Mouse (Mus musculus) neural tube, embryonic 11.5 days (tissue): ENCODE measurements at regions not wholly inside any gene's neighbourhood (a gene's known extent, or its start where the extent isn't known, plus 50 kb on each side); places are given as distances from the start of the nearest gene placed in this dataset.

Experiments used
- ATAC-seq: fragments of 200-750 bp; cut with Nextera tagmentation; 2 replicates; pipeline ENCODE4 v1.8.0; 2017; ENCODE audit warnings: moderate number of reproducible peaks, mild to moderate bottlenecking, moderate TSS enrichment, moderate library complexity; ENCODE audit not compliant: insufficient read depth, low FRiP score, low TSS enrichment
- DNase-seq: peaks from one replicate; pipeline ENCODE4 v3.0.0-alpha.2; 2015; ENCODE audit warnings: low spot score
- H3K27ac ChIP-seq: fragments of 300-500 bp; sonication (generic); 2 replicates; pipeline ENCODE4 v1.5.1; 2014; ENCODE audit warnings: low read depth, mild to moderate bottlenecking, low read length
- H3K27me3 ChIP-seq: fragments of 300-500 bp; sonication (generic); 2 replicates; pipeline ENCODE4 v1.6.1; 2014; ENCODE audit warnings: mild to moderate bottlenecking, low read length, mixed read lengths; ENCODE audit not compliant: control insufficient read depth, insufficient read depth
- H3K36me3 ChIP-seq: fragments of 300-500 bp; sonication (generic); 2 replicates; pipeline ENCODE4 v1.6.1; 2014; ENCODE audit warnings: mild to moderate bottlenecking, low read length, moderate library complexity, mixed read lengths; ENCODE audit not compliant: control insufficient read depth, insufficient read depth
- H3K4me1 ChIP-seq: fragments of 300-500 bp; sonication (generic); 2 replicates; pipeline ENCODE4 v1.6.1; 2014; ENCODE audit warnings: low read length, mixed read lengths; ENCODE audit not compliant: control insufficient read depth, insufficient read depth
- H3K4me2 ChIP-seq: fragments of 300-500 bp; sonication (generic); 2 replicates; pipeline ENCODE4 v1.6.1; 2014; ENCODE audit warnings: low read depth, mild to moderate bottlenecking, moderate library complexity
- H3K4me3 ChIP-seq: fragments of 300-500 bp; sonication (generic); 2 replicates; pipeline ENCODE4 v1.5.1; 2014; ENCODE audit warnings: low read depth, low read length
- H3K9ac ChIP-seq: fragments of 300-500 bp; sonication (generic); 2 replicates; pipeline ENCODE4 v1.6.1; 2014; ENCODE audit warnings: mild to moderate bottlenecking, low read length
- H3K9me3 ChIP-seq: fragments of 300-500 bp; sonication (generic); 2 replicates; pipeline ENCODE4 v1.6.1; 2016; ENCODE audit warnings: low read length; ENCODE audit not compliant: control insufficient read depth
- WGBS: fragments of 180-500 bp; shearing (Covaris S2); extraction: QIAGEN DNeasy Blood & Tissue Kit; methylation state at CpG from one replicate; pipeline ENCODE4 v1.1.7; 2014; 5-methylcytosine and 5-hydroxymethylcytosine counted together

DNA sequence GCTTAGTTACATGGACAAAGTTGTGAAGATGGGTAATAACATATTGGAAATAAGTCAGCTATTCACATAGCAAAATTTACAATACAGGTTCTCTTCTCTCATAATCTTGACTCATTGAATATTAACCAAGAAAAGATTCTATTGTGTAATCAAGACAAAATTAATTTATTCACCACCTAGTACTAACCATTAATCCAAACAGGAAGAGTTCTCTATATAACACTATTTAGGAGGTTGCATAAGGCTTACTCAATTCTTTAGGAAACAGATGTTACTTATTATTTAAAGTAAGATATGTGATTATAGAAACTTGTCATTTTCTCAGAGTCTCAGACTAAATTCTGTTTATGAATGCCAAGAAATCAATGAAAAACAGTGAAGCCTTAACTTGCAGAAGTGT is 600.4 kb upstream of the Tusc1 start:
- Histone ChIP-seq H3K9ac (no peak overlapping the region), H3K27me3 (no peaks in the 10 kb centered on the region), H3K36me3 (no peaks in the 10 kb centered on the region), H3K4me1 (no peaks in the 10 kb centered on the region), H3K4me3 (no peak overlapping the region), H3K4me2 (no peak overlapping the region), H3K9me3 (no peaks in the 10 kb centered on the region), H3K27ac (no peak overlapping the region)
- DNase-seq (no peak), ATAC-seq (no peak)

- no peak for ATAC-seq
- no peak overlapping the region for H3K27ac ChIP-seq
- no peak for DNase-seq
- no peaks in the 10 kb centered on the region for H3K27me3 ChIP-seq
- H3K4me2 ChIP-seq: no peak overlapping the region
- no peaks in the 10 kb centered on the region for H3K4me1 ChIP-seq
- no peaks in the 10 kb centered on the region for H3K9me3 ChIP-seq
- H3K9ac ChIP-seq: no peak overlapping the region
- no peaks in the 10 kb centered on the region for H3K36me3 ChIP-seq
- WGBS: 94% methylated on average over 7 of the region's 7 CpGs
- H3K4me3 ChIP-seq: no peak overlapping the region
Measured at GRCm38 (mm10) chr4:93927117-93927516, 591.8 kb upstream of the Tusc1 start.

DNA sequence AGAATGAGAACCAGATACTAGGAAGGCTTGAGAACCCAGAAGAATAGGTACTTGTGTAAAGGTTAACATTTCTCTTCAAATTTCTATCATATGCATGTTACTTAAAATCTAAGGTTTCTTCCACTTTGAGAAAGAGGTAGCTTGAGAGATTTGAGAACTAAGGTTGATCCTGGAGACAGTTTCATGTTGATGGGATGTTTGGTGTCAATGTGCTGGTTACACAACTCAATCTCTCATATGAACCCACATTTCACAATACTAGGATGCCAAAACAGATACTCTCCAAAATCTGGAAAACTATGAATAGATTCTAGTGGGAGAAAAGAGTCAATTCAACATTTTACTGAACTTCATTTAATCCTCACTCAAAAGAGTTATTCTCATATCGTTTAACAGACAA is 589.1 kb upstream of the Tusc1 start:
- no peak for ATAC-seq
- no peaks in the 10 kb centered on the region for H3K27me3 ChIP-seq
- no peaks in the 10 kb centered on the region for H3K4me1 ChIP-seq
- H3K4me2 ChIP-seq: no peak overlapping the region
- 91% methylated on average over 1 of the region's 1 CpGs for WGBS
- no peak for DNase-seq
- H3K9me3 ChIP-seq: no peaks in the 10 kb centered on the region
- no peak overlapping the region for H3K9ac ChIP-seq
- H3K36me3 ChIP-seq: no peaks in the 10 kb centered on the region
- no peak overlapping the region for H3K4me3 ChIP-seq
- H3K27ac ChIP-seq: no peak overlapping the region

DNA sequence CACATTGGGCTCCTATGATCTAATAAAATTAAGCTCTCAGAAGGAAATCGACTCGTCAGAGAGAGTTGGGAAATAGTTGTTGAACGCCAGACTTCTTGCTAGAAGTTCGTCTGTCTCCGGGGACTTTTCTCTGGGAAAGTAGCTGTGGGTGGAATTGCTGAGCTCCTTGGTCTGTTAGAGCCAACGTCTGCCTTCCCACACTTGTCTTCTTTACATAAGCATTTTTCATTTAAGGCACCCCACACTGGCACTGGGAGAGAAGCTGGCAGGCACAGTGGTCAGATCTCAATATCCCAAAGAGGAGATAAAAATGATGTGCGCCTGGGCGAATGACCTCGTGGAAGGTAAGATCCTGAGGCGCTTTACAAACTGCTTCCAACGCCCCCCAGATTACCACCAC is 551.3 kb upstream of the Tusc1 start:
- Histone ChIP-seq H3K4me1 (no peaks in the 10 kb centered on the region), H3K27ac (no peak overlapping the region), H3K36me3 (no peaks in the 10 kb centered on the region), H3K9me3 (no peaks in the 10 kb centered on the region), H3K4me2 (no peak overlapping the region), H3K27me3 (no peaks in the 10 kb centered on the region), H3K4me3 (no peak overlapping the region), H3K9ac (no peak overlapping the region)
- no peak for ATAC-seq
- 89% methylated on average over 11 of the region's 11 CpGs for WGBS
- DNase-seq: no peak

- no peak for DNase-seq
- H3K9me3 ChIP-seq: no peaks in the 10 kb centered on the region
- no peaks in the 10 kb centered on the region for H3K27me3 ChIP-seq
- 87% methylated on average over 3 of the region's 3 CpGs for WGBS
- H3K36me3 ChIP-seq: no peaks in the 10 kb centered on the region
- H3K27ac ChIP-seq: no peak overlapping the region
- no peak for ATAC-seq
- H3K4me1 ChIP-seq: no peaks in the 10 kb centered on the region
- H3K4me2 ChIP-seq: no peak overlapping the region
- no peak overlapping the region for H3K9ac ChIP-seq
- no peak overlapping the region for H3K4me3 ChIP-seq
Measured at GRCm38 (mm10) chr4:93881318-93881717, 546.0 kb upstream of the Tusc1 start.

DNA sequence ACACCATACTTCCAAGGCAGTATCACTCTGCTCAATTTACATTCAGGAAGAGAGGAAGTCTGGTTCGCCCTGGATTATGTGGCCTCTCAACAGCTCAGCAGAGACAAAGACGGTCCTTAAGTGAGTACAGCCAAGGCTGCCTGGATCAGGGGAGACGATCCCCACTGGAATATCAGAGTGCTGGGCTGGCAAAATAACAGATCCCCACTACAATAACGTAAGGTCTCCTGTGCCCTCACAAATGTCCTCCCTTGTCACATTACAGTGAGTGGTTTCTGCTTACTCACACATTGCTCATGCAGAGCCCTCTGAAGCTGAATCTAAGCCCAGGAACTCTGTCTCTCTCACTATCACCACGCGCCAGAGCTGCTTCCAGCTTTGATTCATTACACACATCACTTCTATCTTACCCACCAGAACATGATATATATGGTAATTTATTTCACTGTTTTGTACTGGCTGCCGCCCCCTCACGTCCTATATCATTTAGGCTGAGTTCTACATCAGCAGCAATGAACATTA is 544.1 kb upstream of the Tusc1 start:
- WGBS: 70% methylated on average over 8 of the region's 8 CpGs
- Histone ChIP-seq H3K4me1 (no peaks in the 10 kb centered on the region), H3K9me3 (no peaks in the 10 kb centered on the region), H3K4me3 (no peak overlapping the region), H3K9ac (no peak overlapping the region), H3K36me3 (no peaks in the 10 kb centered on the region), H3K4me2 (no peak overlapping the region), H3K27me3 (no peaks in the 10 kb centered on the region), H3K27ac (no peak overlapping the region)
- DNase-seq: peak; percentile 23
- peak; percentile 56; the same call in 1 of the 2 replicates for ATAC-seq

DNA sequence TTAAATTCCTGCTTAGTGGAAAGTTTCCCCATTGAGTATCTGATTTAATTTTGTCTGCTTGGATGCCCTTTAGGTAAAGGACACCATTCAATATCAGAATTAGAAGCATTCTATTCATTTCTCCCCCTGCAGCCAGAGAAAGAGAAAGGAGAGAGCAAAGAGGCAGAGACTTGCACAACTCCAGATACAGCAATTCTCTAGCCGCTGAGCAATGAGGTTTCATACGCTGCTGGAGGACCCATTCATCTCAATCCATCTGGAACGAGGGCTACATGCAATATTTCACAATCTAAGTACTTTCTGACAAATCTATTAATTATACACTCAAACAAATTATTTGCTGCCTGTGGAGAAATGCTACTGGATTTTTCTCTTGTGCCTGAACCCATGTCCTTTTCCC is 538.0 kb upstream of the Tusc1 start:
- no peaks in the 10 kb centered on the region for H3K36me3 ChIP-seq
- 0 out of 2 replicates have a peak, but pooled peaks have one; percentile 29 for ATAC-seq
- 49% methylated on average over 3 of the region's 3 CpGs for WGBS

GRCm38 (mm10) chr4:93853451-93853850 is 518.1 kb upstream of the Tusc1 start:
- ATAC-seq: no peak
- 71% methylated on average over 3 of the region's 3 CpGs for WGBS

More for the DNA sequence above, 538.0 kb upstream of the Tusc1 start:
- Histone ChIP-seq H3K4me1 (no peaks in the 10 kb centered on the region), H3K9me3 (no peaks in the 10 kb centered on the region), H3K27ac (no peak overlapping the region), H3K9ac (no peak overlapping the region), H3K27me3 (no peaks in the 10 kb centered on the region), H3K4me2 (no peak overlapping the region), H3K4me3 (no peak overlapping the region)
- no peak for DNase-seq

DNA sequence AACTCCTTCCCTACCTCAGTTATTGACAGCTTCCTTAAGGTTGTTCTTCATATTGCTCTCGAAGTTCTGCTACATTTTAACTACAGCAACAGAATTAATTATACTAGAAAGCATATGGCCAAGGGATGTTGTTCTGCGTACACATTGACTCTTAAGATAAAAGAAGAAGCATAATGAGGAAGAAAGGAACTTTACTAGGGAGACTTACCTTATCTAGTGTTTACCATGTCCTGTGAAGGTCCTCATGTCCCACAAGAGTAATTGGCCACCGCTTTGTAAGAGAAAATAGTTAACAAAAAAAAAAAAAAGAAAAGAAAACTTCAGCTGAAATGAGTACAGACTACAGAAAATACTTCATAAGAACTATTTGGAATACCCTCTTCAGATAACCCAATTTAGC is 513.9 kb upstream of the Tusc1 start:
- no peak for ATAC-seq
- Histone ChIP-seq H3K27me3 (no peaks in the 10 kb centered on the region), H3K4me3 (no peak overlapping the region), H3K4me1 (no peaks in the 10 kb centered on the region), H3K27ac (no peak overlapping the region), H3K4me2 (no peak overlapping the region), H3K9me3 (no peaks in the 10 kb centered on the region), H3K9ac (no peak overlapping the region), H3K36me3 (no peaks in the 10 kb centered on the region)
- no peak for DNase-seq
- WGBS: 86% methylated on average over 3 of the region's 3 CpGs

More at GRCm38 (mm10) chr4:93853451-93853850, 518.1 kb upstream of the Tusc1 start:
- Histone ChIP-seq H3K36me3 (no peaks in the 10 kb centered on the region), H3K4me1 (no peaks in the 10 kb centered on the region), H3K9me3 (no peaks in the 10 kb centered on the region), H3K27ac (no peak overlapping the region), H3K4me2 (no peak overlapping the region), H3K9ac (no peak overlapping the region), H3K4me3 (no peak overlapping the region), H3K27me3 (no peaks in the 10 kb centered on the region)
- DNase-seq: no peak
